Mouse (Mus musculus): Measurements from ENCODE around the gene Zcchc4. TPM values are rescaled to one million over a fixed set of nuclear protein-coding genes. Genes with fewer than 3 reads are reported as not detected.

Gene Zcchc4
- polyA plus RNA-seq, 1 experiment: 10.3 TPM

- peak overlapping the region; percentile 69; the same call in 1 of the 2 replicates for H3K27ac ChIP-seq (ENCODE audit: control insufficient read depth, insufficient read depth, low read depth, low read length, poor library complexity)
- 4% methylated on average over 37 of the region's 37 CpGs for WGBS
- TF ChIP-seq CTCF (IDR thresholded peaks at IDR 0.05; ENCODE audit: control insufficient read depth, insufficient read depth, low read length) (peak; percentile 81), POLR2A (IDR thresholded peaks at IDR 0.05; ENCODE audit: borderline replicate concordance, control insufficient read depth, low read depth, low read length) (peak; percentile 71; the same call in 1 of the 2 replicates)
- peaks cover 1% of the 10 kb centered on the region; the same call in 1 of the 2 replicates for H3K4me1 ChIP-seq (ENCODE audit: control insufficient read depth, insufficient read depth, low read length)
- H3K4me3 ChIP-seq (replicated peaks; ENCODE audit: control insufficient read depth, low read depth, low read length): peak overlapping the region; percentile 92
Measured at GRCm38 (mm10) chr5:52782523-52783250, 7.5 kb downstream of the Zcchc4 start.

- Histone ChIP-seq H3K27ac (ENCODE audit: control insufficient read depth, insufficient read depth, low read depth, low read length, poor library complexity) (peak overlapping the region; percentile 69; the same call in 1 of the 2 replicates), H3K4me3 (replicated peaks; ENCODE audit: control insufficient read depth, low read depth, low read length) (peak overlapping the region; percentile 92), H3K4me1 (ENCODE audit: control insufficient read depth, insufficient read depth, low read length) (peaks cover 1% of the 10 kb centered on the region; the same call in 1 of the 2 replicates)
- no peak for TF ChIP-seq CTCF (IDR thresholded peaks at IDR 0.05; ENCODE audit: control insufficient read depth, insufficient read depth, low read length)
- no peak for TF ChIP-seq POLR2A (IDR thresholded peaks at IDR 0.05; ENCODE audit: borderline replicate concordance, control insufficient read depth, low read depth, low read length)
- under 1% methylated on average over 9 of the region's 9 CpGs for WGBS
Measured at GRCm38 (mm10) chr5:52783251-52783620, 8.0 kb downstream of the Zcchc4 start.

GRCm38 (mm10) chr5:52783957-52784356, 8.7 kb downstream of the Zcchc4 start:
- Histone ChIP-seq H3K27ac (ENCODE audit: control insufficient read depth, insufficient read depth, low read depth, low read length, poor library complexity) (no peak overlapping the region), H3K4me3 (replicated peaks; ENCODE audit: control insufficient read depth, low read depth, low read length) (no peak overlapping the region), H3K4me1 (ENCODE audit: control insufficient read depth, insufficient read depth, low read length) (peaks cover 1% of the 10 kb centered on the region; the same call in 1 of the 2 replicates)
- WGBS: 75% methylated on average over 2 of the region's 2 CpGs
- TF ChIP-seq CTCF (IDR thresholded peaks at IDR 0.05; ENCODE audit: control insufficient read depth, insufficient read depth, low read length): no peak
- TF ChIP-seq POLR2A (IDR thresholded peaks at IDR 0.05; ENCODE audit: borderline replicate concordance, control insufficient read depth, low read depth, low read length): no peak

- TF ChIP-seq POLR2A (IDR thresholded peaks at IDR 0.05; ENCODE audit: borderline replicate concordance, control insufficient read depth, low read depth, low read length) (no peak), CTCF (IDR thresholded peaks at IDR 0.05; ENCODE audit: control insufficient read depth, insufficient read depth, low read length) (no peak)
- no peak overlapping the region for H3K4me3 ChIP-seq (replicated peaks; ENCODE audit: control insufficient read depth, low read depth, low read length)
- 47% methylated on average over 7 of the region's 7 CpGs for WGBS
- H3K27ac ChIP-seq (ENCODE audit: control insufficient read depth, insufficient read depth, low read depth, low read length, poor library complexity): no peak overlapping the region
- H3K4me1 ChIP-seq (ENCODE audit: control insufficient read depth, insufficient read depth, low read length): peaks cover 1% of the 10 kb centered on the region; the same call in 1 of the 2 replicates
Measured at GRCm38 (mm10) chr5:52786556-52787322, 11.5 kb downstream of the Zcchc4 start.

DNA sequence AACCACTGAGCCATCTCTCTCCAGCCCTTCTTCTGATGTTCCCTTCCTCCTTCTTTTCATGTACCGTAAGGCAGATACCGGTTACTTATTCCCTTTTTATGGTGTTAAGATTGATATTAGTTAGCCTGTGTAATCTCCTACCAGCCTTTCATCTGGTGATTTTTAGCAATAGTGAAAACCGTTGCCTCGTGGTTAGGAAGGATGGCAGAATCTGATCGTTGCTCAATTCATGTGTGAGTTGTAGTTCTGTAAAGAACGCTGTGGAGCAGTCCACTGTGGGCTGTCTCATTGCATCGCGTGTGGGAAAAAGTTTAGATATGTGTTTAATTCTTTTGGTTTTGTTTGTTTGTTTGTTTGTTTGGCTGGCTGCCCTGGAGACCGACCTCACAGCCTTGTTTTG, 18.0 kb downstream of the Zcchc4 start:
- no peak for TF ChIP-seq POLR2A (IDR thresholded peaks at IDR 0.05; ENCODE audit: borderline replicate concordance, control insufficient read depth, low read depth, low read length)
- no peak for TF ChIP-seq CTCF (IDR thresholded peaks at IDR 0.05; ENCODE audit: control insufficient read depth, insufficient read depth, low read length)
- peaks cover 6% of the 10 kb centered on the region for H3K4me1 ChIP-seq (ENCODE audit: control insufficient read depth, insufficient read depth, low read length)
- 35% methylated on average over 9 of the region's 9 CpGs for WGBS
- no peak overlapping the region for H3K4me3 ChIP-seq (replicated peaks; ENCODE audit: control insufficient read depth, low read depth, low read length)
- H3K27ac ChIP-seq (ENCODE audit: control insufficient read depth, insufficient read depth, low read depth, low read length, poor library complexity): peak overlapping the region; percentile 36; the same call in 1 of the 2 replicates

GRCm38 (mm10) chr5:52794109-52794508, 18.9 kb downstream of the Zcchc4 start:
- WGBS: 62% methylated on average over 9 of the region's 9 CpGs
- TF ChIP-seq POLR2A (IDR thresholded peaks at IDR 0.05; ENCODE audit: borderline replicate concordance, control insufficient read depth, low read depth, low read length) (no peak), CTCF (IDR thresholded peaks at IDR 0.05; ENCODE audit: control insufficient read depth, insufficient read depth, low read length) (no peak)
- H3K4me1 ChIP-seq (ENCODE audit: control insufficient read depth, insufficient read depth, low read length): peaks cover 6% of the 10 kb centered on the region
- no peak overlapping the region for H3K4me3 ChIP-seq (replicated peaks; ENCODE audit: control insufficient read depth, low read depth, low read length)
- H3K27ac ChIP-seq (ENCODE audit: control insufficient read depth, insufficient read depth, low read depth, low read length, poor library complexity): no peak overlapping the region

DNA sequence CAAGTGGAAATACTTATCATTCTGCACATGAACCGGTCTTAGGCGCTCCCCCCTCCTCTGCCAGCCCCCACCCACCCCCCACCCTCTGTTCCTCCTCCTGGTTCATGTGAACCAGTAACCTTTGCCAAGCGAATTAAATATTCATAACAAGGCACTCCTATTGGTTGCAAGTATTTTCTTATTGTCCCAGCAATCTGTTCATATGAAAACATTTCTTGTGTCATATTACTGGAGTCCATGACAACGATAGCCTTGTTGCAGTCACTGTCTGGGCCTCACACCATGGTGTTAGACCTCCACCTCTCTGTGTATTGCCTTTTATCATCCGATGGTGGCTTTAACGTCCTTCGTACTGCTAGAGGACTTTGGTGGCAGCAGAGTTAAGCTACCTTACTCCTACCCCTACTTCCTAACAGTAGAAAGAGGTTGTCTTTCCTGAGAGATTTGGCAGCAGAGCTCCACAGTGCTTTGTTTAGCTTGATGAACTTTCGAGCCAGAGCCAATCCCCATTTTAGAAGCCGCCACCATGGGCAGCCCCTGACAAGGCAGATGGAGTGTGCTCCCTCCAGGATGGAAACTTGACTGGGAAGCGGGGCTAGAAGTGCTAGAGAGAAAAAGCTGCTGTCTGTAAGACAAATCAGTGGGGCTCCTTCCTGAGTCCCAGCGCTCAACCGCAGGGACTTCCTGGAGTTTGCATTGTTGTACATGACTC, 24.2 kb downstream of the Zcchc4 start:
- WGBS: 89% methylated on average over 12 of the region's 12 CpGs
- no peaks in the 10 kb centered on the region; the same call in 1 of the 2 replicates for H3K4me1 ChIP-seq (ENCODE audit: control insufficient read depth, insufficient read depth, low read length)

GRCm38 (mm10) chr5:52805801-52806200, 30.6 kb downstream of the Zcchc4 start:
- TF ChIP-seq POLR2A (IDR thresholded peaks at IDR 0.05; ENCODE audit: borderline replicate concordance, control insufficient read depth, low read depth, low read length) (no peak), CTCF (IDR thresholded peaks at IDR 0.05; ENCODE audit: control insufficient read depth, insufficient read depth, low read length) (no peak)
- Histone ChIP-seq H3K4me1 (ENCODE audit: control insufficient read depth, insufficient read depth, low read length) (no peaks in the 10 kb centered on the region), H3K27ac (ENCODE audit: control insufficient read depth, insufficient read depth, low read depth, low read length, poor library complexity) (no peak overlapping the region), H3K4me3 (replicated peaks; ENCODE audit: control insufficient read depth, low read depth, low read length) (no peak overlapping the region)
- WGBS: 87% methylated on average over 4 of the region's 4 CpGs

More for the DNA sequence above, 24.2 kb downstream of the Zcchc4 start:
- Histone ChIP-seq H3K27ac (ENCODE audit: control insufficient read depth, insufficient read depth, low read depth, low read length, poor library complexity) (no peak overlapping the region), H3K4me3 (replicated peaks; ENCODE audit: control insufficient read depth, low read depth, low read length) (no peak overlapping the region)
- TF ChIP-seq POLR2A (IDR thresholded peaks at IDR 0.05; ENCODE audit: borderline replicate concordance, control insufficient read depth, low read depth, low read length): no peak
